Mouse (Mus musculus) right cerebral cortex, postnatal 10 days (tissue): ENCODE data around the gene Golim4.
"Not testable (repeated sequence)": the region's sequence is repeated elsewhere in the genome, so short reads cannot be mapped to it uniquely, and the experiment has no call there.

Experiments used
- DNase-seq, 2 experiments: peaks; one replicate each; pipeline ENCODE4 v3.0.0; 2021; ENCODE audit warnings: low spot score in 2 of 2

The Golim4 gene

DNA sequence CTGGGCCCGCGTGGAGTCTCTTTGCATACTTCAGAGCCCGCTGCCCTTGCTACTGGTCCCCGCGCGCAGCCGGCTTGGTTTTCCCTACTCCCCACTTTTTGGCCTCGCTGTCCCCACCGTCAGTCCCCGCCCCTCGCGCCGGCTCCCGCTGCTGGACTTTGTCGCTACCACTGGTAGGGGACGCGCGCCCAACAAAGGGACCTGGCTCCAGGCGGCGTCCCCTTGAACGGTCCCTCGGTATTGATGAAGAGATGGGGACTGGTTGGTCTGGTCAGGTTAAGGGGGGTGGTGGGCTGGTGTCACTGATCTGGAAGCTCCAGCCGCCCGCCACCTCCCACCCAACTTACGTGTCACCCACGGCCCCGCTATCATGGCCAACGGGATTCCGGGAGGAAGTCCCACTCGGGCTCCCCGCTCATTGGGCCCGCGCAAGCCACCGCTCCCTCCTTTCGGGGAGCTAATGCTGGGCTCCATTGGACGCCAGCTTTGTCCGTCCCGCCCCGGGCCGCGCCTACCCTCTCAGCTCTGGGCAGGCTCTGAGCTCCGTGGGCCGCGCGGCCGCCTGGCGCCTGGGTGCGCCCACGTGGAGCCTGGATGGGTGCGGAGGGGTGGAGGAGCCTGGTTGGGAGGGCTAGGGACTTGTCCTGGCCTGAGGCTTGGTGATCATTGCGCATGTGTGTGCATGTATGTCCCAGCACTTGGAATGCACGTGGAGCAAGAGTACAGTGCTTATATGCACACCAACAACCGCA is at the start of gene Golim4:
Gene Golim4, minus strand, starts transcription at position 399 of the 752 bp plus-strand sequence.
- peak; percentile 96 to 97 for DNase-seq

DNA sequence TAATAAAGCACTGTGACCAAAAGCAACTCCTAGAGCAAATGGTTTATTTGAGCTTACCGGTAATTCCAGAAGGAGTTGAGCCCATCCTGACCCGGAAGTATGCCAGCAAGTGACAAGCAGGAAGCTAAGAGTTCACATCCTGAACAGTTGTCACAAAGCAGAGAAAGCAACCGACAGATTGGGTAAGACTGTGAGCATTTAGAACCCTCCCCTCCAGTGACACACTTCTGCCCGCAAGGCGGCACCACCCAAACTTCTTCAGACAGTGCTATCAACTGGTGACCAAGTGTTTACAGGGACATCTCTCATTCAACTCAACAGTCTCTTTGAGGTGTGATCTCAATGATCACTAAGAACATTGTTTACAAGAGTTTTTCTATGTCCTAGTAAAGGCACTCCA is 48.9 kb upstream of the Golim4 start:
- no peak for DNase-seq

- peak; percentile 55 to 68 for DNase-seq
Observed at GRCm38 (mm10) chr3:76001156-76001555, 44.4 kb upstream of the Golim4 start.

DNA sequence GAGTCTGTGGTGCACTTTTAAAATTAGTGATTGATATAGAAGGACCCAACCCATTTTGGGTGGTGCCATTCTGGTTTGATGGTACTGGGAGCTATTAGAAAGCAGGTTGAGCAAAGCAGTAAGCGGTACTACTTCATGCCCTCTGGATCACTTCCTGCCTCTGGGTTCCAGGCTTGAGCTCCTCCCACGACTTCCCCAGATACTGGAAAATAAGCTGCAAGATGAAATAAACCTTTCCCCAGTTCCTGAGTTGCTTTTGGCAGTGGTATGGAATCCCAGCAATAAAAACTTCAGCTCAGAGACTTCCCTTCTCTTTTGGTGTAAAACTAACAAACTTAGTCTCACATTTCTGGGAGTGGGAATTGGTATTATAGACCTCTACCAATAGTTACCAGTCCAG is 43.7 kb upstream of the Golim4 start:
- DNase-seq: no peak

DNA sequence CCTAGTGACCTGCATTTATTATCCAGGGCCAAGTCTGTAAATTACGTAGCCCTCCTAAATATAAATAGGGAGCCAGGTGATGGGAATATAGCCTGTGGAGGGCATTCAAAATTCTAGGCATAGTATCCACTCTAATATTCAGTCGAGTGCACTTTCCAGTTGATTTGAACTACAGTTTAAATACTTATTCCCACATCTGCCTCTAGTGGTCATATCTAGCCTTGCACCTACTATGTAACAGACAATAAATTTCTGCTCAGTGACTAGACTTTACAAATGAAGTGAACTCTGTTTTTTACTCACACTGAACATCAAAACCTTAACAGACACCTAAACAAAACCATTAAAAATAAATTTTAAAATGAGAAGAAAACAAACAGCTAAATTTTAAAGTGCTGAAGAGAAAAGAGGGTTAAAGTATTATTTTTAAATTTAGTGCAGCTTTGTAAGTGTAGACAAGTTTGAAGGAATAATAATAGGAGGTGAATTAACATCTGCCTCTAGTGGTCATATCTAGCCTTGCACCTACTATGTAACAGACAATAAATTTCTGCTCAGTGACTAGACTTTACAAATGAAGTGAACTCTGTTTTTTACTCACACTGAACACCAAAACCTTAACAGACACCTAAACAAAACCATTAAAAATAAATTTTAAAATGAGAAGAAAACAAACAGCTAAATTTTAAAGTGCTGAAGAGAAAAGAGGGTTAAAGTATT is 24.4 kb upstream of the Golim4 start:
- not testable (repeated sequence) for DNase-seq

- not testable (repeated sequence) for DNase-seq
Observed at GRCm38 (mm10) chr3:75962784-75963772, 6.3 kb upstream of the Golim4 start.

GRCm38 (mm10) chr3:75955661-75956491 is 873 bp downstream of the Golim4 start:
- DNase-seq: peak; percentile 59 to 64

- DNase-seq: no peak
Observed at GRCm38 (mm10) chr3:75954185-75954584, 2.6 kb downstream of the Golim4 start.

GRCm38 (mm10) chr3:75952328-75953060 is 4.3 kb downstream of the Golim4 start:
- no peak for DNase-seq

GRCm38 (mm10) chr3:75950897-75951296 is 5.9 kb downstream of the Golim4 start:
- no peak for DNase-seq

- no peak for DNase-seq
Observed at GRCm38 (mm10) chr3:75949358-75949757, 7.4 kb downstream of the Golim4 start.

DNA sequence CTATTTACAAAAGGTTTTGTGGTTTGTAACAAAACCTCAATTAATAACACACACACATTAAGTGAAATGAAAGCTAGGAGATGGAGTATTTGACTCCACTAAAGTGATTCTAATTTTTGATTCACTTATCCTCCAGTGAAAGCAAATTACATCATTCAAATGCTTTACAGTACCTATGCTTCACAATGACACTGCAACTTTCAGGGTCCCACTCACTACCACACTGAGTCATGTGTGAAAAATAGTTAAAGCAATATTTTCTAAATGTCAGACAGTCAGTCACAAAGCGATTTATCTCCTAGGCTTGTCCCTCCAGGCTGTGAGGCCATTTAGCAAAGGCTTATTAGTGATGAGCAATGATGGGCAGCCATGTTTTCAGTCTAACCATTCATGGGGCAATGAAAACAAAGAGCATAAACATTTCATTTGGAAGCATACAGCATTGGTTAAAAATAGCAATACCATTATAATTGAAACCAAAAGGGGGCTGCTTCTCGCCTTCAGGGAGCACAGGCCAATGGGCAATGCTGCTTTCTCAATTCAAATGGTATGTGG is 8.1 kb downstream of the Golim4 start:
- DNase-seq: no peak

GRCm38 (mm10) chr3:75948003-75948402 is 8.7 kb downstream of the Golim4 start:
- DNase-seq: no peak

- DNase-seq: peak; percentile 49 to 56
Observed at GRCm38 (mm10) chr3:75942303-75943060, 14.3 kb downstream of the Golim4 start.

GRCm38 (mm10) chr3:75941864-75942263 is 14.9 kb downstream of the Golim4 start:
- DNase-seq: no peak

GRCm38 (mm10) chr3:75936152-75936551 is 20.6 kb downstream of the Golim4 start:
- no peak for DNase-seq

DNA sequence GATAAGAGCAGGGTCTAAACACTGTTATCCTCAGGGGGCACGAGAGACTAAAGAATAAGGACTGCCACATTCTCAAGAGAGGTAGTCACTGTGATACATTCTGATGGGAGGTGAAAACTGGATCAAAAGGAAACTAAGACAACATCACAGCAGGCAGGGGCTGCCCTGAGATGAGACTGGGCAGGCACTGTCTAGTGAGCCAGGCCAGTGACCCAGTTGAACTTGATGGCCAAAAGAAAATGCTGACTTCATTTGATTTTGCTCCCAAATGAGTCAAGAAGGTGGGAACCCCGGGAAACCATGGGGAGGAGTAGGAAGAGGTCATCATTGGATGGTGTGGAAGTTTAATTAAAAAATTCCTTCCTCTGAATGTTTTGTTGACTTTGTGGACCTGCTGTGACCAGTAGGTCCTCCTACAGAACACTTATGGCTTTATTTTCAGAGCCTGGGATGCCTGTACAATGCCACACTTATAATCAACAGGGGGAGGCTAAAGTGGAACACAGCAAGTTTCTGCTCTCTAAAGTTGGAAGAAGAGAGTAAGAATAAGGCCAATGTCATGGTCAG is 26.0 kb downstream of the Golim4 start:
- DNase-seq: no peak

DNA sequence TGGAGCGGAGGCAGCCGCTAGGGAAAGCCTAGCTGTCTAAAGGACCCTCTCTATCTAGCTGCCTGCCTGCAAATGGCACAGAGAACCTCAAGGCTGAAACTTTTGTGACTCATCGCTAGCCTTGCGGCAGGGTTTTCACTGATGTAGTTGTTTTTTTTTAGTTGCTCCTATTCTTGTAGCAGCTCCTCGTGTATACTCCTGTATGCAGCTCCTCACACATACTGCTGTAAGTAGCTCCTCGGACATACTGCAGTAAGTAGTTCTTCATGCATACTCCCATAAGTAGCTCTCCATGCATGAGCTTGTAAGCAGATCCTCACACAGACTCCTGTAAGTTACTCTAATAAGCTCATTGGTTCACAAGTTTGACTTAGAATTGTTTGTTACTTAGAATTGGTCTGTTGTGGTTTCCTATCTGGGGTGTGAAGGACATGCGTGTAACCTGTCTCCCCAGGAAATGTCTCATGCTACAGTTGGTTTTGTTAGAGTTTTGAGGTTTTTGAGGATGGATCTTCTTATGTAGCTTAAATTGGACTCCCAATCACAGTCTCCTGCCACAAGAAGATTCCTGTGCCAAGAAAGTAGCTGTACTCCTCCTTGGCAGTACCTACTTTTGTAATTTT is 26.7 kb downstream of the Golim4 start:
- no peak for DNase-seq
